Mouse (Mus musculus): ENCODE results near the gene Kif16b. TPM values are rescaled to one million over a fixed set of nuclear protein-coding genes. Genes with fewer than 3 reads are reported as not detected.

Kif16b gene
- total RNA-seq, 1 experiment from 2014 or later, result 24.0 TPM

GRCm38 (mm10) chr2:142874562-142874961, 26.8 kb downstream of the Kif16b start:
- DNase-seq, result peak; percentile 76

- no peak for DNase-seq
These were observed 31.3 kb downstream of the Kif16b start for GRCm38 (mm10) chr2:142870055-142870454.

DNA sequence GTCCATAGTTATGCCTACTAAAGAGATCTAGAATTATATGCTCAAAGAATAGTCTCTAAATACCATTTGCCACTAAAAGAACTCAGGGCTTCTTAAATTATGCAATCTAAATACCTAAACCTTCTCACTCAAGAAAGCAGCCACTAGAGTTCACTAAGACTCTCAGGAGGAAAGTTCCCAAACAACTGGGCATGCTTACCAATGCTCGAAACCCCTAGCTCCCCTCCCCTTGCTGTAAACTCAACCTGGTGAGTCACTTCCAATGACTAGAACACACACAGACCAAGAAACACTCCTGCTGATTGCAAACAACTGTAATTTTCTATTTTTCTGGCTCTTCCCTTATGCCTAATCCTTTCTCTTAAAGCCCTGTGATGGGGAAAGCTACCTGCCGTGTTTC, 33.9 kb downstream of the Kif16b start:
- no peak for DNase-seq

DNA sequence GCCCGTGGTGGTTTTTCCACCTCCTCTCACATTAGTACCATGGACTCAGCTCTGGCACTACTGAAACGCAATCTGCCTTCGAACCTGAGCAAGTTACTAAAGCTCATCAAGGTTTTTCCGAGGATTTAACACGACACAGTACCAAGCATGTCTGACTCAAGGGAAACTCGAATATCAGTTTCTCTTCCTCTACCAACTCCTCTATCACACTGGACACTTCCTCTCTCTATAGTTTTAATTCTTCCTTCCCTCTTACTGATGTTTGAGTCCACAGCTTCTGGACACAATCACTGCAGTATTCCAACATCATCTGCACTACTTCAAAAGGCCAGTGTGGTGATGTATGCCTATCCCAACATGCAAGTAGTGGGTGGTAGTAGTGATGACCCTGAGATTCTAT, 40.3 kb downstream of the Kif16b start:
- no peak for DNase-seq

GRCm38 (mm10) chr2:142859452-142859851, 41.9 kb downstream of the Kif16b start:
- peak; percentile 15 for DNase-seq

DNA sequence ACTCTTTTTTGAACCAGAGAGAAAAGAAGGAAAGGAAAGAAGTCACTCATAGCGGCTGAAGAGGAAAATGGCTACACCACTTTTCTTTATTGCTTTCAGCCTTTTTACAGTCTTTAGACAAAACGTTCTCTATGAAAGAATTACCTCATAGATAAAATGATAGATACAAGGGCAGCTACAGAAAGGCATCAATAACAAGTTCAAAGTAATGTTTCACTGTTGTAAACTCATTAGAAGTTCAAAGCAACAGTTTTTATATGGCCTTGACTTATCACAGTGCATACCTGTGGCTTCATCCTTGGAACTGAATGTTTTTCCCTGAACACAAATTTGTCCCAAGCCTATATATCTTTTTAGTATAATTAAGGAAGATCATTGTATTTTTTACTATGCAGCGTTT, 62.6 kb downstream of the Kif16b start:
- DNase-seq, result no peak

- DNase-seq, result no peak
These were observed 63.2 kb downstream of the Kif16b start for GRCm38 (mm10) chr2:142838118-142838517.

DNA sequence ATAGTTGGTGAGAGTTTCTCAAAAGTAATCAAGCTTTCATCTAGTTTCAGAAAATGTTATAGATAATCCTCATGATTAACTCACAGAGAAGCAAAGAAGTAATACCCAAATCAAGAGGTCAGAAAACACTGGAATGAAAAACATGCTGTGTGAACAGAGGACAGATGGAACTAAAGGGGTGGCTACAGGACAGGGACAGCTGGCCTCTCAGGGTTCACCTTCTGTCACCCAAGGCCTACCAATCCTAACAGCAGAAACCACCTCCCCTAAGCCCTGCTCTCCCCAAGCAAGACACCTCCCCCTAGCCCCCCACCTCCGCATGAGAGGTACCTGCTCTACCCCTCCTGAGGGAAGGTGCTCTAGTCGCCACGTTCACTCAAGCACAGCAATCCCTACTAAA, 66.6 kb downstream of the Kif16b start:
- no peak for DNase-seq

- DNase-seq, result no peak
These were observed 68.5 kb downstream of the Kif16b start for GRCm38 (mm10) chr2:142832617-142833422.

- no peak for DNase-seq
These were observed 88.3 kb downstream of the Kif16b start for GRCm38 (mm10) chr2:142813033-142813432.

DNA sequence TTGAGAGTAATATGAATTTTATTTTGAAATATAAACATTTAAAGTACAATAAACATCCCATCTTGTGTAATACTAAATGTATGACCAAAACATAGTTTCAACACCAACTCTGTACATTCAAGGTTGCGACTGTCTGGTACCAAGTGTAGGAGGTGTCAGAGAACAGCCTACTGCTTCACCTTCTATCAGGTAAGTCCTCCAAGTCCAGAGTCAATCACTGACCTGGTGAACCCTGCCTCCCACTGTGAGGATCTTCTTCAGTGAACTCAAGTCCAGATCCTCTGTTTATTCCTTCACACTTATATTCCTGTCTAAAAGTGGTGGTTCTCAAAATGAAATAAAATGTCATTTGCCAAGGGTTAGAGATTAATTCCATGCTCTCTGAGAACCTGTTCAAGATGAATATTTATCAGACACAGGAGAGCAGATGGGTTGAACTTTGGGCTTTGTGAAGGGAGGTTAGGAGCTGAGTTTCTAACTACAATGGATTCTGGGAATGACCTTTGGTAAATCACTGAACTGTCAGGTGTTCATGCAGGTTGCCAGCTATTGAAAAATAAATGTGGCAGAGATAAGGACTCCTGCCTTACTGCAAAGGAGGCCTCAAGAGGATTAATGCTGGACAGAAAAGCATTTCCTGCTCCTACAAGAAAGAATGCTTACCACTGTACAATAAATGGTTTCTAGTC, 97.4 kb downstream of the Kif16b start:
- no peak for DNase-seq

GRCm38 (mm10) chr2:142797310-142797709, 104.0 kb downstream of the Kif16b start:
- no peak for DNase-seq

DNA sequence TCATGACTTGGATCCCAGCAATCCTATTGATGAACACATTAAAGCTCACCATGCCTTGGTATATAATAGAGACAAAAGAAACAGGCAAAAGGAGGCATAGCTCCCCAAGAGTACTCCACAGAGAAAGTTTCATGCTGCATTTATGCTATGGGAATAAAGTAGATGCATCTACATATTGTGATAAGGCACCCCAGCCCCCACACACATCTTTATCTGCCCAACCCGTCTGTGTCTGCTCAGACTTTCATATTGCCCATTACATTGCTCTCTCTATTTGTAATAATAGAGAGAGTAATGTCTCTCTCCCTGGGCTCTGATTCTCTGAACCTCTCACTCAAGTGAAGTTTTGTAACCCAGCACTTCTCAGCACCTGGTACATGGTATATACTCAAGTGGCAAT, 126.0 kb downstream of the Kif16b start:
- DNase-seq, result no peak

DNA sequence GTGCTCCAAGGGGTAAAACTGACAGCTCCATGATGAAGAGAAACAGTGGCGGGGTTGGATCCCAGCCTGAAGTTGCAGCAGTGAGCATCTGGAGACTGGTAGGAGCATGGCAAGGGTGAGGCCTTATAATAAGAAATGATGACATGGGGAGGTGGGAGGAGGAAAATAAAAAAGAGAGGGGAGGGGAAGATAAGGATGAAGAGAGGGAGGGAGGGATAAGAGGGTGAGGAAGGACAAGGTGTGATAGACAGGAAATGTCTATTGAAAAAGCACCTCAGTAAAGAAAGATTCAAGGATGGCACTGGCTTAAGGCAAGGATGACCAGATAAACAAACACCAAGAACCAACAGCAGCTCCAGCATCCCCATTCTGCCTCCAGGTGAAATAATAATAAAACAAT, 126.6 kb downstream of the Kif16b start:
- no peak for DNase-seq

DNA sequence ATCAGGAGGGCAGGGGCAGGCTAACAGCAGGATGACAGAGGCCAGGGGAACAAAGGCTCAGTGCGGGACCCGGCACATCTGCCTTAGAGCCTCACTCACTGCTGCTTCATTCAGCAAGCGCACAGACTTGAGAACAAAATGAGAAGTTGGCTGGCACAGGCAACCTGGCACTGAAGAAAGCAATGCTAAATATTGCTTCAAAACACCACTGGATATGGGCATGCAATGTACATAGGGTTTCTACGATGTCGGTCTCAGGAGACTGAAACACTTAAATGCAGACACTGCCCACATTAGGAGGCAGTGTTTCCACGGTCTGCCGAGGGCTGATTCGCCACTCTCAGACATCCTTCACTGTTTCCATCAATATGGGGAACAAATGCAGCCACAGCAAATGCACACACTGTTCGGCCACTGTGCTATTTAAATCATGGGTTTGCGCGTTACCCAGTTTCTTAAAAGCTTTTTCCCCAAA, 131.6 kb downstream of the Kif16b start:
- DNase-seq, result no peak

- DNase-seq, result no peak
These were observed 137.1 kb downstream of the Kif16b start for GRCm38 (mm10) chr2:142764276-142764675.

DNA sequence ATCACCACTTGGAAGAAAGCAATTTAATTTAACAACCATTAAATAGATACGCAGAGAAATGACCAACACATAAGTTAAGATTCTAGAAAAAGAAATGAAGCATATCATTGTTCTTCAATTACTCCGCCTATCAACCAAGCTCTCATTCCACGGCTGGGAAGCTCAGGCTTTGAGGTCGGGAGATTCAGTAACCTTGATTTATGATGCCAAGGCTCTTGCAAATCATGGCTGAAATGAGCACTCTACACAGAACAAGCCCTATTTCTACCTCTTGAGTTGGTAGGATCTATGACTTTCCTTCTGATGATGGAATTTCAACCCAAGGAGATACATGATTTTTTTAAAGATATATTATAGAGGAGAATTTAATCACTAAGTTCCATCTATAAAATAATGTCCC, 140.5 kb downstream of the Kif16b start:
- no peak for DNase-seq

DNA sequence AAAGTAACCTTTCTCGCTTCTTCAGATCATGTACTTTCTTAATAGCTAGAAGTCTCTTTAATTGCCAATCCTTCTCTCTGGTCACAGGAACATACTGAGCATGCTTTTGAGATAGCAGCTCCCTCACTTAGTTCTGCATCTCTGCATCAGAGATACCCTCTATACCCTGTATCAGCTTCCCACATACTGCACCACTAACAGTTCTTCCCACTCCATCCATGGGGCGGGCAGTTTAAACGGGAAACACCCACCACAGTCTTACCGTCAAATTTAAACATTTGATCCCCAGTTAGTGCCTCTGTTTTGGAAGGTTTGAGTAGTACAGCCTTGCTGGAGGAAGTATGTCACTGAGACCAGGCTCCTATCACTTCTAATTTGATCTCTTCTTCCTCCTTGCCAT, 142.1 kb downstream of the Kif16b start:
- no peak for DNase-seq

- peak; percentile 16 for DNase-seq
These were observed 143.1 kb downstream of the Kif16b start for GRCm38 (mm10) chr2:142758091-142758765.

- no peak for DNase-seq
These were observed 162.0 kb downstream of the Kif16b start for GRCm38 (mm10) chr2:142739338-142739737.

GRCm38 (mm10) chr2:142738488-142738887, 162.8 kb downstream of the Kif16b start:
- DNase-seq, result no peak

- no peak for DNase-seq
These were observed 165.6 kb downstream of the Kif16b start for GRCm38 (mm10) chr2:142735691-142736090.

- no peak for DNase-seq
These were observed 167.3 kb downstream of the Kif16b start for GRCm38 (mm10) chr2:142734046-142734445.
